Mouse (Mus musculus): ENCODE results near the gene Pde4b. TPM values are rescaled to one million over a fixed set of nuclear protein-coding genes. Genes with fewer than 3 reads are reported as not detected.

Gene Pde4b
- polyA plus RNA-seq, 1 experiment from 2014 or later: 3.1 TPM

GRCm38 (mm10) chr4:102506376-102507280, 419.3 kb downstream of the Pde4b start:
- no peaks in the 10 kb centered on the region for H3K9me3 ChIP-seq (replicated peaks; ENCODE audit: control insufficient read depth, low read length)
- peak overlapping the region; percentile 23 for H3K4me2 ChIP-seq (ENCODE audit: low read depth, low read length)
- H3K27me3 ChIP-seq (ENCODE audit: control insufficient read depth, insufficient read depth, low read depth, low read length): no peaks in the 10 kb centered on the region

GRCm38 (mm10) chr4:102507344-102507743, 420.0 kb downstream of the Pde4b start:
- Histone ChIP-seq H3K4me1 (ENCODE audit: control insufficient read depth, low read depth, low read length) (peaks cover 7% of the 10 kb centered on the region), H3K4me3 (ENCODE audit: low read depth, low read length) (no peak overlapping the region), H3K9me3 (replicated peaks; ENCODE audit: control insufficient read depth, low read length) (no peaks in the 10 kb centered on the region), H3K9ac (ENCODE audit: low read depth, low read length) (no peak overlapping the region), H3K27me3 (ENCODE audit: control insufficient read depth, insufficient read depth, low read depth, low read length) (no peaks in the 10 kb centered on the region), H3K36me3 (ENCODE audit: control insufficient read depth, insufficient read depth) (no peaks in the 10 kb centered on the region), H3K4me2 (ENCODE audit: low read depth, low read length) (peak overlapping the region; percentile 23; the same call in 1 of the 2 replicates), H3K27ac (ENCODE audit: low read length) (no peak overlapping the region)
- 15% methylated on average over 9 of the region's 9 CpGs for WGBS (ENCODE audit: insufficient replicate concordance)
- ATAC-seq (ENCODE audit: low read depth): peak; percentile 30; the same call in 1 of the 2 replicates

More at GRCm38 (mm10) chr4:102506376-102507280, 419.3 kb downstream of the Pde4b start:
- Histone ChIP-seq H3K4me1 (ENCODE audit: control insufficient read depth, low read depth, low read length) (peaks cover 6% of the 10 kb centered on the region), H3K27ac (ENCODE audit: low read length) (peak overlapping the region; percentile 20; the same call in 1 of the 2 replicates), H3K36me3 (ENCODE audit: control insufficient read depth, insufficient read depth) (no peaks in the 10 kb centered on the region), H3K4me3 (ENCODE audit: low read depth, low read length) (no peak overlapping the region), H3K9ac (ENCODE audit: low read depth, low read length) (no peak overlapping the region)
- ATAC-seq (ENCODE audit: low read depth): no peak
- WGBS (ENCODE audit: insufficient replicate concordance): 25% methylated on average over 15 of the region's 15 CpGs

GRCm38 (mm10) chr4:102507753-102508152, 420.4 kb downstream of the Pde4b start:
- no peak overlapping the region for H3K9ac ChIP-seq (ENCODE audit: low read depth, low read length)
- no peak overlapping the region for H3K4me2 ChIP-seq (ENCODE audit: low read depth, low read length)
- H3K9me3 ChIP-seq (replicated peaks; ENCODE audit: control insufficient read depth, low read length): no peaks in the 10 kb centered on the region
- H3K4me1 ChIP-seq (ENCODE audit: control insufficient read depth, low read depth, low read length): peaks cover 7% of the 10 kb centered on the region
- no peaks in the 10 kb centered on the region for H3K36me3 ChIP-seq (ENCODE audit: control insufficient read depth, insufficient read depth)
- H3K27me3 ChIP-seq (ENCODE audit: control insufficient read depth, insufficient read depth, low read depth, low read length): no peaks in the 10 kb centered on the region
- no peak overlapping the region for H3K27ac ChIP-seq (ENCODE audit: low read length)
- 49% methylated on average over 2 of the region's 2 CpGs for WGBS (ENCODE audit: insufficient replicate concordance)
- ATAC-seq (ENCODE audit: low read depth): no peak
- no peak overlapping the region for H3K4me3 ChIP-seq (ENCODE audit: low read depth, low read length)

- Histone ChIP-seq H3K4me1 (ENCODE audit: control insufficient read depth, low read depth, low read length) (peaks cover 7% of the 10 kb centered on the region), H3K4me3 (ENCODE audit: low read depth, low read length) (no peak overlapping the region), H3K9ac (ENCODE audit: low read depth, low read length) (no peak overlapping the region), H3K27me3 (ENCODE audit: control insufficient read depth, insufficient read depth, low read depth, low read length) (no peaks in the 10 kb centered on the region), H3K27ac (ENCODE audit: low read length) (no peak overlapping the region), H3K9me3 (replicated peaks; ENCODE audit: control insufficient read depth, low read length) (no peaks in the 10 kb centered on the region), H3K36me3 (ENCODE audit: control insufficient read depth, insufficient read depth) (no peaks in the 10 kb centered on the region), H3K4me2 (ENCODE audit: low read depth, low read length) (no peak overlapping the region)
- no peak for ATAC-seq (ENCODE audit: low read depth)
- WGBS (ENCODE audit: insufficient replicate concordance): 48% methylated on average over 6 of the region's 6 CpGs
These were observed 422.7 kb downstream of the Pde4b start for GRCm38 (mm10) chr4:102510061-102510460.

GRCm38 (mm10) chr4:102510939-102511391, 423.6 kb downstream of the Pde4b start:
- no peak overlapping the region for H3K9ac ChIP-seq (ENCODE audit: low read depth, low read length)
- H3K4me3 ChIP-seq (ENCODE audit: low read depth, low read length): no peak overlapping the region; the same call in 1 of the 2 replicates
- H3K36me3 ChIP-seq (ENCODE audit: control insufficient read depth, insufficient read depth): no peaks in the 10 kb centered on the region
- H3K4me2 ChIP-seq (ENCODE audit: low read depth, low read length): peak overlapping the region; percentile 33
- 0 out of 2 replicates have a peak, but pooled peaks have one; percentile 30 for ATAC-seq (ENCODE audit: low read depth)
- no peaks in the 10 kb centered on the region for H3K9me3 ChIP-seq (replicated peaks; ENCODE audit: control insufficient read depth, low read length)
- no peak overlapping the region for H3K27ac ChIP-seq (ENCODE audit: low read length)
- WGBS (ENCODE audit: insufficient replicate concordance): 31% methylated on average over 8 of the region's 8 CpGs
- no peaks in the 10 kb centered on the region for H3K27me3 ChIP-seq (ENCODE audit: control insufficient read depth, insufficient read depth, low read depth, low read length)
- peaks cover 7% of the 10 kb centered on the region for H3K4me1 ChIP-seq (ENCODE audit: control insufficient read depth, low read depth, low read length)

GRCm38 (mm10) chr4:102511511-102511910, 424.2 kb downstream of the Pde4b start:
- WGBS (ENCODE audit: insufficient replicate concordance): 9% methylated on average over 11 of the region's 11 CpGs
- ATAC-seq (ENCODE audit: low read depth): 0 out of 2 replicates have a peak, but pooled peaks have one; percentile 19
- H3K4me2 ChIP-seq (ENCODE audit: low read depth, low read length): peak overlapping the region; percentile 33

GRCm38 (mm10) chr4:102512940-102513339, 425.6 kb downstream of the Pde4b start:
- Histone ChIP-seq H3K4me3 (ENCODE audit: low read depth, low read length) (no peak overlapping the region), H3K27me3 (ENCODE audit: control insufficient read depth, insufficient read depth, low read depth, low read length) (no peaks in the 10 kb centered on the region), H3K9ac (ENCODE audit: low read depth, low read length) (no peak overlapping the region), H3K27ac (ENCODE audit: low read length) (no peak overlapping the region), H3K4me1 (ENCODE audit: control insufficient read depth, low read depth, low read length) (peaks cover 4% of the 10 kb centered on the region; the same call in 1 of the 2 replicates), H3K9me3 (replicated peaks; ENCODE audit: control insufficient read depth, low read length) (no peaks in the 10 kb centered on the region), H3K36me3 (ENCODE audit: control insufficient read depth, insufficient read depth) (no peaks in the 10 kb centered on the region), H3K4me2 (ENCODE audit: low read depth, low read length) (no peak overlapping the region)
- no peak for ATAC-seq (ENCODE audit: low read depth)
- 56% methylated on average over 7 of the region's 7 CpGs for WGBS (ENCODE audit: insufficient replicate concordance)

More at GRCm38 (mm10) chr4:102511511-102511910, 424.2 kb downstream of the Pde4b start:
- Histone ChIP-seq H3K4me1 (ENCODE audit: control insufficient read depth, low read depth, low read length) (peaks cover 4% of the 10 kb centered on the region; the same call in 1 of the 2 replicates), H3K4me3 (ENCODE audit: low read depth, low read length) (no peak overlapping the region), H3K27me3 (ENCODE audit: control insufficient read depth, insufficient read depth, low read depth, low read length) (no peaks in the 10 kb centered on the region), H3K27ac (ENCODE audit: low read length) (peak overlapping the region; percentile 28), H3K9me3 (replicated peaks; ENCODE audit: control insufficient read depth, low read length) (no peaks in the 10 kb centered on the region), H3K36me3 (ENCODE audit: control insufficient read depth, insufficient read depth) (no peaks in the 10 kb centered on the region), H3K9ac (ENCODE audit: low read depth, low read length) (no peak overlapping the region)

GRCm38 (mm10) chr4:102513514-102513913, 426.2 kb downstream of the Pde4b start:
- Histone ChIP-seq H3K36me3 (ENCODE audit: control insufficient read depth, insufficient read depth) (no peaks in the 10 kb centered on the region), H3K27ac (ENCODE audit: low read length) (no peak overlapping the region), H3K4me3 (ENCODE audit: low read depth, low read length) (no peak overlapping the region), H3K27me3 (ENCODE audit: control insufficient read depth, insufficient read depth, low read depth, low read length) (no peaks in the 10 kb centered on the region), H3K4me1 (ENCODE audit: control insufficient read depth, low read depth, low read length) (peaks cover 4% of the 10 kb centered on the region; the same call in 1 of the 2 replicates), H3K4me2 (ENCODE audit: low read depth, low read length) (no peak overlapping the region), H3K9ac (ENCODE audit: low read depth, low read length) (no peak overlapping the region), H3K9me3 (replicated peaks; ENCODE audit: control insufficient read depth, low read length) (no peaks in the 10 kb centered on the region)
- WGBS (ENCODE audit: insufficient replicate concordance): 41% methylated on average over 5 of the region's 5 CpGs
- no peak for ATAC-seq (ENCODE audit: low read depth)
